Mouse (Mus musculus): ENCODE data around the gene 2300009A05Rik. TPM values are rescaled to one million over a fixed set of nuclear protein-coding genes. Genes with fewer than 3 reads are reported as not detected.

2300009A05Rik gene
- 51.2 and 53.4 TPM in 2 replicates for polyA plus RNA-seq (2016; fragmentation: Nextera tagmentation; extraction: Ambion mirVana)

GRCm38 (mm10) chr9:63398611-63399462 is at the start of gene 2300009A05Rik:
TSS of gene 2300009A05Rik (minus strand) at chr9:63399246.
- H3K9me3 ChIP-seq, result no peaks in the 10 kb centered on the region
- peak within 1 kb of the TSS; percentile 91 for H3K4me3 ChIP-seq (replicated peaks)
- no peaks in the 10 kb centered on the region for H3K27me3 ChIP-seq
- ATAC-seq (ENCODE audit: low FRiP score), result peak; percentile 96
- peaks cover 9% of the 10 kb centered on the region for H3K4me1 ChIP-seq
- no peaks in the 10 kb centered on the region for H3K36me3 ChIP-seq (replicated peaks)
- peak within 1 kb of the TSS; percentile 85 for H3K27ac ChIP-seq
- under 1% methylated on average over 57 of the region's 74 CpGs for WGBS
- peak within 1 kb of the TSS; percentile 94 for H3K4me2 ChIP-seq
- peak within 1 kb of the TSS; percentile 87 for H3K9ac ChIP-seq

DNA sequence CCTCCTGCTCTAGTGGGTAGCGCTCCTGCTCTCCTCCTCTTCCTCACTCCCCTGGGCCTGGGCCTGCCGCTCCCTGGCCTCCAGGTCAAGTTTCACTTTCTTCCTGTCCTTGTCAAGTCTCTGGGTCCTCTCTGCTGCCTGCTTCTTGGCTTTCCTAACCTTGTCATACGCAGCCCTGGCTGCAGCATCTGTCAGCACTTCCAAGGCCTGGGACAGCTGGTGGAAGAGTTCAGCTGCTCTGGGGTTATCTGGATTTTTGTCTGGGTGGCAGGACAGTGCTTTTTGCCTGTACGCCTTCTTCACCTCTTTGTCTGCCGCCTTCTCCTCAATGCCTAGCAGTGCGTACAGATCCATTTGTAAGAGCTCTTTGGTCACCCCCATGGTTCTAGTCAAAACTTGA is 44.6 kb upstream of the 2300009A05Rik start:
- Histone ChIP-seq H3K4me3 (replicated peaks) (no peak overlapping the region), H3K9me3 (no peaks in the 10 kb centered on the region), H3K4me1 (no peaks in the 10 kb centered on the region), H3K36me3 (replicated peaks) (no peaks in the 10 kb centered on the region), H3K4me2 (no peak overlapping the region), H3K27me3 (0 out of 2 replicates have a peak, but pooled peaks cover under 1% of the 10 kb centered on the region), H3K9ac (no peak overlapping the region), H3K27ac (no peak overlapping the region)
- ATAC-seq (ENCODE audit: low FRiP score), result no peak
- 85% methylated on average over 6 of the region's 6 CpGs for WGBS

DNA sequence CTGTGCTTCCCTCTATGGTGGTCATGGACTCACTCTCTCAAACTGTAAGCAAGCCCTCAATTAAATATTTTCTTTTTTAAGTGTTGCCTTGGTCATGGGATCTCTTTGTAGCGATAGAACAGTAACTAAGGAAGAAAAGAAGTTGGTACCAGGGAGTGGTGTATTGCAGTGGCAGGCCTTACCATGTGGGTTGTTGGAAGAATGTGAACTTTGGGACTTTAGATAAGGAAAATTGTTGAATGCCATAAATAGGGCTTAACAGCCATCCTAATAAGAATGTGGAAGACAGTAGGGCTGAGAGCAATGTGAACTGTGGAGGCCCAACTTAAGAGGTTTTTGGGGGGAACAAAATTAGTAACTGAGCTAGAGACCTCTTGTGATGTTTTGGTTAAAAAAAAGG is 31.6 kb upstream of the 2300009A05Rik start:
- WGBS, result 81% methylated on average over 1 of the region's 1 CpGs
- H3K9ac ChIP-seq, result no peak overlapping the region
- H3K36me3 ChIP-seq (replicated peaks), result no peaks in the 10 kb centered on the region
- H3K27ac ChIP-seq, result no peak overlapping the region
- no peak overlapping the region for H3K4me2 ChIP-seq
- no peaks in the 10 kb centered on the region for H3K27me3 ChIP-seq
- no peaks in the 10 kb centered on the region for H3K4me1 ChIP-seq
- no peaks in the 10 kb centered on the region for H3K9me3 ChIP-seq
- ATAC-seq (ENCODE audit: low FRiP score), result no peak
- H3K4me3 ChIP-seq (replicated peaks), result no peak overlapping the region

DNA sequence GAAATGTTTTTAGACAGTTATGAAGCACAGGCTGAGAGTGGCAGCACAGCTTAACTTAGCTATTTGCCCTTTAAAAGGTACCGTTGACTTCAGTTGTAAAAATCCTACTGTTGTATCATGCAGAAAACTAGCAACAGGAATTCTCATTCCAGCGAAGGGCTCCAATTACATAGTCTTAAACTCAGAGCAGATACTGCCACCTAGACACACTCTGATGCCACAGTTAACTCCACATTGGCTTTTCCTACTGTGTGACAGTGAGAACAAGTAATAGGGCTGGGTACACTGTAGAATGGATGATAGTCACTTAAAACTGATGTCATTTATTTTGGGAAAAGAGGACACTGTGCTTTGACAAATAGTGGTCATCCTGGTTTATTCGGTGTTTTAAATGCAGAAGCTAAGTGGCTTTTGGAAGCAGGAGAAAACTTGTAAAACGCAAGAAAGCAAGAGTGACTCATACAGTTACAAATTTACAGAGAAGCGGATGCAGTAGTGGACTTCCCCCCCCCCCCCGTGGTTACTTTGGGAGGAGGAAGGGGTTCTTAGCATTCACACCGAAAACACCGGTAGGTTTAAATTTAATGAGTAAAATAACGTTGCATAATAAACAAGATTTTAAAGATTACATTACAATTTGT is 22.2 kb upstream of the 2300009A05Rik start:
- no peak for ATAC-seq (ENCODE audit: low FRiP score)
- peaks cover 3% of the 10 kb centered on the region; the same call in 1 of the 2 replicates for H3K27me3 ChIP-seq
- no peaks in the 10 kb centered on the region for H3K36me3 ChIP-seq (replicated peaks)
- no peak overlapping the region for H3K27ac ChIP-seq
- 67% methylated on average over 9 of the region's 9 CpGs for WGBS
- no peak overlapping the region for H3K4me3 ChIP-seq (replicated peaks)
- H3K9me3 ChIP-seq, result no peaks in the 10 kb centered on the region
- no peak overlapping the region for H3K9ac ChIP-seq
- H3K4me2 ChIP-seq, result no peak overlapping the region
- peaks cover 11% of the 10 kb centered on the region for H3K4me1 ChIP-seq

GRCm38 (mm10) chr9:63420396-63420795 is 21.4 kb upstream of the 2300009A05Rik start:
- Histone ChIP-seq H3K36me3 (replicated peaks) (no peaks in the 10 kb centered on the region), H3K4me3 (replicated peaks) (no peak overlapping the region), H3K27me3 (peaks cover 3% of the 10 kb centered on the region; the same call in 1 of the 2 replicates), H3K4me2 (no peak overlapping the region), H3K9ac (no peak overlapping the region), H3K27ac (no peak overlapping the region), H3K4me1 (peaks cover 11% of the 10 kb centered on the region), H3K9me3 (no peaks in the 10 kb centered on the region)
- 0 out of 2 replicates have a peak, but pooled peaks have one; percentile 27 for ATAC-seq (ENCODE audit: low FRiP score)
- 6% methylated on average over 6 of the region's 6 CpGs for WGBS

DNA sequence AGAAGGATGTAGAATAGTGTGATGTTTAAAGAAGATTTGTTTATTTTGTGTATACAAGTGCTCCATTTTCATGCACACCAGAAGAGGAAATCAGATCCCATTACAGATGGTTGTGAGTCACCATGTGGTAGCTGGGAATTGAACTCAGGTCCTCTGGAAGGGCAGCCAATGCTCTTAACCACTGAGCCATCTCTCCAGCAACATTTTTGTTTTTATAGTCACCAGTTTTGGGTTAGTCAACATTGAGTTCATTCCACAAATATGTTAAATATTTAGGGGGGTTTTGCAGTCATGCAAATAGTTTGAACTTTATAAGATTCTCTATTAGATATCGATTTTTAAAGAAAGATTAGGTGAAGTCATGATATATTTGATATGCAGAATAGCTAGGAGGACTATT is 1.1 kb upstream of the 2300009A05Rik start:
- Histone ChIP-seq H3K9me3 (no peaks in the 10 kb centered on the region), H3K27me3 (no peaks in the 10 kb centered on the region), H3K4me1 (peaks cover 9% of the 10 kb centered on the region), H3K9ac (no peak overlapping the region), H3K36me3 (replicated peaks) (no peaks in the 10 kb centered on the region), H3K4me3 (replicated peaks) (no peak overlapping the region), H3K4me2 (no peak overlapping the region), H3K27ac (no peak overlapping the region)
- WGBS, result 83% methylated on average over 1 of the region's 1 CpGs
- ATAC-seq (ENCODE audit: low FRiP score), result no peak

- H3K9me3 ChIP-seq, result no peaks in the 10 kb centered on the region
- no peaks in the 10 kb centered on the region for H3K27me3 ChIP-seq
- H3K9ac ChIP-seq, result peak overlapping the region; percentile 87
- peak overlapping the region; percentile 85 for H3K27ac ChIP-seq
- peak overlapping the region; percentile 91 for H3K4me3 ChIP-seq (replicated peaks)
- no peaks in the 10 kb centered on the region for H3K36me3 ChIP-seq (replicated peaks)
- peaks cover 9% of the 10 kb centered on the region for H3K4me1 ChIP-seq
- H3K4me2 ChIP-seq, result peak overlapping the region; percentile 94
- peak; percentile 64; the same call in 1 of the 2 replicates for ATAC-seq (ENCODE audit: low FRiP score)
- 2% methylated on average over 8 of the region's 8 CpGs for WGBS
Observed at GRCm38 (mm10) chr9:63399463-63399815, 393 bp upstream of the 2300009A05Rik start.

- Histone ChIP-seq H3K9me3 (no peaks in the 10 kb centered on the region), H3K36me3 (replicated peaks) (no peaks in the 10 kb centered on the region), H3K4me1 (peaks cover 9% of the 10 kb centered on the region), H3K9ac (no peak overlapping the region), H3K4me2 (no peak overlapping the region), H3K27ac (no peak overlapping the region), H3K4me3 (replicated peaks) (no peak overlapping the region), H3K27me3 (no peaks in the 10 kb centered on the region)
- 88% methylated on average over 7 of the region's 7 CpGs for WGBS
- no peak for ATAC-seq (ENCODE audit: low FRiP score)
Observed at GRCm38 (mm10) chr9:63395612-63396011, 3.4 kb downstream of the 2300009A05Rik start.

DNA sequence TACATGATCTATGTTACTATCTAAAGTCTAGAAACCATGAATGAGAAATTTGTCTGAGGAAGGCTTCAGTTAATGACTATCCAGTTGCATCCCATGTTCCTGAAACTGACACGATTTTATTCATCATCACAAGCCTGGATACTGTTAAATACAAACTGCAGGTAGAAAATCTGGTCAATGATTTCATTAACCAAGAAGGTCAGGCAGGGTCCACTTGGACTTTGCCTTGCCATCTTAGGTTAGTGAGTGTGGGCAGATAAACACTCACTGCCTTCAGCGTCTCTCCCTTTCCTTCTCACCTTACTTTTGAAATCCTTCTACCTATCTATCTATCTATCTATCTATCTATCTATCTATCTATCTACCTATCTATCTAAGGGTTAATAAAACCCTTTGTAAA is 7.7 kb downstream of the 2300009A05Rik start:
- no peak for ATAC-seq (ENCODE audit: low FRiP score)
- 79% methylated on average over 2 of the region's 2 CpGs for WGBS
- no peak overlapping the region for H3K9ac ChIP-seq
- H3K9me3 ChIP-seq, result no peaks in the 10 kb centered on the region
- H3K36me3 ChIP-seq (replicated peaks), result no peaks in the 10 kb centered on the region
- no peak overlapping the region for H3K4me3 ChIP-seq (replicated peaks)
- H3K27ac ChIP-seq, result no peak overlapping the region
- no peaks in the 10 kb centered on the region for H3K27me3 ChIP-seq
- H3K4me2 ChIP-seq, result no peak overlapping the region
- H3K4me1 ChIP-seq, result no peaks in the 10 kb centered on the region

GRCm38 (mm10) chr9:63382761-63383160 is 16.3 kb downstream of the 2300009A05Rik start:
- Histone ChIP-seq H3K27ac (no peak overlapping the region), H3K9ac (no peak overlapping the region), H3K27me3 (no peaks in the 10 kb centered on the region), H3K4me2 (no peak overlapping the region), H3K36me3 (replicated peaks) (no peaks in the 10 kb centered on the region), H3K9me3 (no peaks in the 10 kb centered on the region), H3K4me3 (replicated peaks) (no peak overlapping the region), H3K4me1 (peaks cover 5% of the 10 kb centered on the region)
- WGBS, result 92% methylated on average over 4 of the region's 4 CpGs
- ATAC-seq (ENCODE audit: low FRiP score), result no peak

- Histone ChIP-seq H3K4me1 (peaks cover 23% of the 10 kb centered on the region), H3K9ac (no peak overlapping the region), H3K27ac (no peak overlapping the region), H3K27me3 (no peaks in the 10 kb centered on the region), H3K36me3 (replicated peaks) (no peaks in the 10 kb centered on the region), H3K4me2 (no peak overlapping the region), H3K4me3 (replicated peaks) (no peak overlapping the region), H3K9me3 (no peaks in the 10 kb centered on the region)
- 87% methylated on average over 3 of the region's 3 CpGs for WGBS
- ATAC-seq (ENCODE audit: low FRiP score), result no peak
Observed at GRCm38 (mm10) chr9:63380326-63380725, 18.7 kb downstream of the 2300009A05Rik start.

DNA sequence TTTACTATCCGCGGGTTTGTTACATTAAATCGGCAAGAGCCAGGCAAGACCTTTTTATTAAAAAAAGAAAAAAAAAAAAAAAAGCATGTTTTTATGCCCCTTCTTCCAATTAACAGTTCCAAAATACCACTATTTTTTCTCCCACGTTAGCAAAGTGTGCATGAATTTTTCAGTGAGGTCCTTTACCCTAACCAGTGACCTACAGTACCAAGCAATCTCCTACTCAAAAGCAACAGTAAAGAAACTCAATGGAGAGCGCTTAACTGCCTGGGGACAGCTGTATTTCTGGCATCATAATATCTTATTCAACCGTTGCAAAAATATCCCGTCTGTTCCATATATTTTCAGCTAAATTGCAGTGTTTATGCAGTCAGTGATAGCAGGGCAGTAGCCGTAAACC is 20.9 kb downstream of the 2300009A05Rik start:
- 21% methylated on average over 8 of the region's 8 CpGs for WGBS

More for the DNA sequence above, 20.9 kb downstream of the 2300009A05Rik start:
- H3K9me3 ChIP-seq, result no peaks in the 10 kb centered on the region
- peak overlapping the region; percentile 85 for H3K4me3 ChIP-seq (replicated peaks)
- ATAC-seq (ENCODE audit: low FRiP score), result no peak
- H3K9ac ChIP-seq, result peak overlapping the region; percentile 87
- peak overlapping the region; percentile 83; the same call in 1 of the 2 replicates for H3K27ac ChIP-seq
- H3K36me3 ChIP-seq (replicated peaks), result peaks cover 14% of the 10 kb centered on the region; the same call in 1 of the 2 replicates
- peaks cover 35% of the 10 kb centered on the region for H3K4me1 ChIP-seq
- peak overlapping the region; percentile 85 for H3K4me2 ChIP-seq
- H3K27me3 ChIP-seq, result no peaks in the 10 kb centered on the region
